Mouse (Mus musculus): ENCODE measurements at regions not wholly inside any gene's neighbourhood (a gene's known extent, or its start where the extent isn't known, plus 50 kb on each side); places are given as distances from the start of the nearest gene placed in this dataset.

GRCm38 (mm10) chr19:27509956-27510639 lies 80.5 kb upstream of the Pum3 start:
- TF ChIP-seq CTCF (IDR thresholded peaks at IDR 0.05; ENCODE audit: low read depth, low read length) (no peak), POLR2A (IDR thresholded peaks at IDR 0.05; ENCODE audit: extremely low read depth, insufficient read depth, low read length) (no peak)

All from liver, adult 2 months (tissue).